Mouse (Mus musculus): ENCODE measurements around the gene Lexm. TPM values are rescaled to one million over a fixed set of nuclear protein-coding genes. Genes with fewer than 3 reads are reported as not detected.
A peak's percentile ranks its signal among the peaks of the same experiment; 100 is the strongest.

The Lexm gene
- polyA plus RNA-seq, 1 experiment from 2014 or later, result not detected

GRCm38 (mm10) chr4:106622030-106622493 lies 5.0 kb upstream of the Lexm start, which contains the start of gene Ttc22:
Gene Ttc22 (plus strand): TSS chr4:106622432.
- WGBS, result 22% methylated on average over 16 of the region's 16 CpGs
- Histone ChIP-seq H3K27me3 (peaks cover 45% of the 10 kb centered on the region), H3K27ac (no peak within 1 kb of the TSS; the same call in 1 of the 2 replicates), H3K36me3 (no peaks in the 10 kb centered on the region), H3K4me1 (peaks cover 14% of the 10 kb centered on the region), H3K4me2 (peak within 1 kb of the TSS; percentile 26; the same call in 1 of the 2 replicates), H3K4me3 (peak within 1 kb of the TSS; percentile 29), H3K9me3 (no peaks in the 10 kb centered on the region), H3K9ac (no peak within 1 kb of the TSS)
- ATAC-seq (ENCODE audit: insufficient number of reproducible peaks, low FRiP score, low TSS enrichment, low read depth), result no peak

DNA sequence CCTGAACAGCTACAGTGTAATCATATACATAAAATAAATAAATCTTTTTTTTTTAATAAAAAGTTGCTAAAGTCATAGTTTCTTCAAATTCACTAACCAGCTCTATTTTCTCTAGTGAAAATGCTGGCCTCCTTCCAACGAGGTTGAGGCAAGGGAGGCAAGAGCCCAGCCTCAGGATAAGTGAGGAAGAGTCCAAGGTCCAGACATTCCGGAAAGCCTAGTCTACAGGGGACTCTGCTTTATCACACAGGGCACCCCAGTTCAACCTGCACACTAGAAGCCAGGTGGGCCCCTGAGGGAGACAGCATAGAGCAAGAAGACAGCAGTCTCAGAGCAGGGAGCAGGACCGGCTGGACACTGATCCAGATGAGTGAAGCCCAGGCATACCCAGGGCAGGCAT lies 4.4 kb upstream of the Lexm start:
- Histone ChIP-seq H3K4me2 (no peak overlapping the region), H3K36me3 (no peaks in the 10 kb centered on the region), H3K27me3 (peaks cover 45% of the 10 kb centered on the region), H3K9me3 (no peaks in the 10 kb centered on the region), H3K4me3 (no peak overlapping the region), H3K27ac (no peak overlapping the region), H3K4me1 (peaks cover 17% of the 10 kb centered on the region), H3K9ac (no peak overlapping the region)
- WGBS, result 59% methylated on average over 3 of the region's 3 CpGs
- ATAC-seq (ENCODE audit: insufficient number of reproducible peaks, low FRiP score, low TSS enrichment, low read depth), result no peak

DNA sequence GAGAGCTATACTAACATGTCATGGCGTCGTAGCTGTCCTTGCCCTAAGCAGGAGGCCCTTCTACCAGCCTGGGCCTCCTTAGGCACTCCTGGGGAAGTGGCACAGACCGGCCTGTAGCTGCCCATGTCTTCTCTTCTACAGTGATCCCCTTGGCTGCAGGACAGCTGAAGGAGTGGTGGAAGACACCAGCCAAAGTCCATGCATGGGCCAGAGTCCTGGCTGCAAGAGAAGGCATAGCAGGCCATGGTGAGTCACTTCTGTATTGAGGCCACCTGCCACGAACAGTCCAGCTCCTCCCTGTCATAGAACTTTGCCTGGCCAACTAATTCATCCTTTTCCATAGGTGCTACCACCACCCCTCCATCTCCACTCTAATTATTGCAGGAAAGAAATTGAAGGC lies 1.9 kb upstream of the Lexm start:
- Histone ChIP-seq H3K9me3 (no peaks in the 10 kb centered on the region), H3K4me3 (no peak overlapping the region), H3K27me3 (peaks cover 28% of the 10 kb centered on the region), H3K27ac (no peak overlapping the region), H3K9ac (no peak overlapping the region), H3K4me2 (no peak overlapping the region), H3K4me1 (peaks cover 21% of the 10 kb centered on the region), H3K36me3 (no peaks in the 10 kb centered on the region)
- WGBS, result 89% methylated on average over 4 of the region's 4 CpGs
- no peak for ATAC-seq (ENCODE audit: insufficient number of reproducible peaks, low FRiP score, low TSS enrichment, low read depth)

- Histone ChIP-seq H3K36me3 (no peaks in the 10 kb centered on the region), H3K4me1 (peaks cover 10% of the 10 kb centered on the region), H3K4me2 (no peak overlapping the region), H3K4me3 (no peak overlapping the region), H3K9me3 (no peaks in the 10 kb centered on the region), H3K27ac (no peak overlapping the region), H3K27me3 (no peaks in the 10 kb centered on the region), H3K9ac (no peak overlapping the region)
- 76% methylated on average over 12 of the region's 12 CpGs for WGBS
- ATAC-seq (ENCODE audit: insufficient number of reproducible peaks, low FRiP score, low TSS enrichment, low read depth), result no peak
Observed at GRCm38 (mm10) chr4:106615637-106616036, 1.4 kb downstream of the Lexm start.

DNA sequence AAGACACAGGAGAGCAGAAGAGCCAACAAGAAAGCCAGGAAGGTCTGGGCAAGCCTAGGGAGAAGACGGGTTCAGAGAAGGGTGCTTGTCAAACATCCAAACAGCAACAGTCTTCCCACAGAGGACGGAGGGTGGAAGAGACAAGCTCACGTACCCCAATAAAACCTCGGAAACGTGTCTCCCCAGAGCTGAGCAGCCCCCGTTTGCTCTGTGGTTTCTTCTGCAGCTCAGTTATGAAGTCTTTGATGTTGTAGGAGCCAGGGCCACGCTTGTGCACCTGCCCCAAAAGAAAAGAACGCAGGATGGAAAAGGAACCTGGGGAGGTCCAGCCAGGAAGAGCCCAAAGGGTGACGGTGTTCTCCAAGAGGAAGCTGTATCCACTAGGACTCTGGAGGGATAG lies 2.2 kb downstream of the Lexm start:
- no peak overlapping the region for H3K4me2 ChIP-seq
- 69% methylated on average over 9 of the region's 9 CpGs for WGBS
- no peaks in the 10 kb centered on the region for H3K36me3 ChIP-seq
- H3K9me3 ChIP-seq, result no peaks in the 10 kb centered on the region
- no peak overlapping the region for H3K27ac ChIP-seq
- no peak overlapping the region for H3K4me3 ChIP-seq
- H3K27me3 ChIP-seq, result no peaks in the 10 kb centered on the region
- no peak for ATAC-seq (ENCODE audit: insufficient number of reproducible peaks, low FRiP score, low TSS enrichment, low read depth)
- peaks cover 10% of the 10 kb centered on the region for H3K4me1 ChIP-seq
- no peak overlapping the region for H3K9ac ChIP-seq

DNA sequence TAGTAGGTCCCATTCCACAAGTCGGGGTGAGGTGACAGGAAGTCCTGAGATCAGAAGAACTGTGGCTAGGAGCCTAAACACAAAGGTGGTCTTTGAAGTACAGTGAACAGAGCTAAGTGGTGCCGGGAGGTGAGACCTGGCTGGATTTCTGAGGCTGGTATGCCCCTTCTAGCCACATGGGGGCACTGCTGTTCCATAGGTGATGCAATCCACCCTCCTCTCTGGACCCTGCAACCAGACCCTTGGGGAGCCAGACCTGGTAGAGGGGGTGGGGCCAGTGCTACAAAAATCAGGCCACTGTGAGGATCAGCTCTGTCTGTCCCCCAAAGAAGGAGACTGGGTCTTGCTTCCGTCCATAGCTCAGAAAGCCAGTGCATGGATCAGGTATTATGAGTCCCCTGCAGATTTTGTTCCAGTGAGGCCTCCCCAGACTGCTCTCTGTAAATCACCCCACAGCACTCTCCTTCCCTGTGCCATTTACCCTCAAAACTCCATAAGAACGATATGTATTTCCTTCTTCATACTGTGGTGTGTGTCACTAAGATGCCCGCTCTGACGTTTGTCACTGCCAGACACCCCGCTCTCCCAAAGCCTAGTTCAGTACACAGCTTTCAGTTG lies 2.8 kb downstream of the Lexm start:
- Histone ChIP-seq H3K27me3 (no peaks in the 10 kb centered on the region), H3K27ac (no peak overlapping the region), H3K4me3 (no peak overlapping the region), H3K4me2 (no peak overlapping the region), H3K36me3 (no peaks in the 10 kb centered on the region), H3K9me3 (no peaks in the 10 kb centered on the region), H3K4me1 (peaks cover 10% of the 10 kb centered on the region), H3K9ac (no peak overlapping the region)
- peak; percentile 30; the same call in 1 of the 2 replicates for ATAC-seq (ENCODE audit: insufficient number of reproducible peaks, low FRiP score, low TSS enrichment, low read depth)
- WGBS, result 42% methylated on average over 7 of the region's 7 CpGs

GRCm38 (mm10) chr4:106613560-106613959 lies 3.5 kb downstream of the Lexm start:
- Histone ChIP-seq H3K4me1 (peaks cover 10% of the 10 kb centered on the region), H3K27ac (no peak overlapping the region), H3K27me3 (no peaks in the 10 kb centered on the region), H3K36me3 (no peaks in the 10 kb centered on the region), H3K9me3 (no peaks in the 10 kb centered on the region), H3K9ac (no peak overlapping the region), H3K4me3 (no peak overlapping the region), H3K4me2 (no peak overlapping the region)
- 77% methylated on average over 3 of the region's 3 CpGs for WGBS
- ATAC-seq (ENCODE audit: insufficient number of reproducible peaks, low FRiP score, low TSS enrichment, low read depth), result no peak

- no peak overlapping the region for H3K9ac ChIP-seq
- 75% methylated on average over 8 of the region's 8 CpGs for WGBS
- H3K27ac ChIP-seq, result no peak overlapping the region
- no peaks in the 10 kb centered on the region for H3K27me3 ChIP-seq
- no peaks in the 10 kb centered on the region for H3K36me3 ChIP-seq
- H3K9me3 ChIP-seq, result no peaks in the 10 kb centered on the region
- no peak overlapping the region for H3K4me2 ChIP-seq
- peaks cover 10% of the 10 kb centered on the region for H3K4me1 ChIP-seq
- no peak for ATAC-seq (ENCODE audit: insufficient number of reproducible peaks, low FRiP score, low TSS enrichment, low read depth)
- no peak overlapping the region for H3K4me3 ChIP-seq
Observed at GRCm38 (mm10) chr4:106613105-106613504, 3.9 kb downstream of the Lexm start.

GRCm38 (mm10) chr4:106607905-106608304 lies 9.1 kb downstream of the Lexm start:
- H3K4me2 ChIP-seq, result no peak overlapping the region
- H3K27ac ChIP-seq, result no peak overlapping the region
- H3K4me3 ChIP-seq, result no peak overlapping the region
- H3K27me3 ChIP-seq, result no peaks in the 10 kb centered on the region
- H3K9ac ChIP-seq, result no peak overlapping the region
- no peak for ATAC-seq (ENCODE audit: insufficient number of reproducible peaks, low FRiP score, low TSS enrichment, low read depth)
- WGBS, result 76% methylated on average over 1 of the region's 1 CpGs
- H3K36me3 ChIP-seq, result no peaks in the 10 kb centered on the region
- no peaks in the 10 kb centered on the region for H3K9me3 ChIP-seq
- H3K4me1 ChIP-seq, result peaks cover 6% of the 10 kb centered on the region; the same call in 1 of the 2 replicates

DNA sequence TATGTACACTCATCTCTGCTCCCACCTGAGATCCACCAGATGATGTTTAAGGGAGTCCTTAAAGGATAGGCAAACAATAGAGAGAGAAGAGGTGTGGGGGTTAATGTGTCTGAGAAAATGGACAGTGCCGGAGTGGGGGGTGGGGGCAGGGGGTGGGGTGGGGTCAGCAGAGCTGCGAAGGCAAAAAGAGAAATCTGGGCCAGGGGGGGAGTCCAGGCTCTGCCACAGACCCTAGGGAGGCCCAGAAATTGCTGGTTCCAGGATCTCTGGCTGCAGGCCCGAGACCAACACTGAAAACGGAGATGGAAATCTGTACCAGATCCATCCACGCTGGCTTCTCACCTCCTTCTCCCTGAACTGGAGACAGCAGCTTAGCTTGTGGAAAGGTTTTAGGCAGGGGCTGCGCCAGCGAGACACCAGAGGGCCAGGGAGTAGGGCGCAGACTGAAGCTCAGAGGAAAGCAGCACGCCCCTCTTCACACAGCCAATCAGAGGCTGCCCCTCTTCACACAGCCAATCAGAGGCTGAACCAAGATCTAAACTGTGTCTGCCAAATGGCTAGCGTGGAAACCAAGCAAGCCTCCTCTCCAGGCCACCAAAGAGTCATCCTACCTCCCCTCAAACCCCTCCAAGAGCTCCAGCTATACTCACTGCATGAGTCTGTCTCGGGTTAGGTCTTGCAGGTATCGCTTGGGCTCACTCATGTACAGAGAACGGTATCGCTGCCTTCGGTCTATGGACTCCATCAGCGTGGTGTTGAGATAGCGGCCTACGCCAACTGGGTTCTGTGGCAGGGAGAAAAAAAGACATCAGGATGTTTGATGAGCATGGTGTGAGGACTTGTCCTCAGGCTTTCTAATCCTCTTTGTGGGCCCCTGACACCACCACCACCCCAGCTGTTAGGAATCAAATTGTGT lies 10.1 kb downstream of the Lexm start:
- Histone ChIP-seq H3K9me3 (no peaks in the 10 kb centered on the region), H3K4me1 (peaks cover 6% of the 10 kb centered on the region; the same call in 1 of the 2 replicates), H3K27ac (no peak overlapping the region), H3K27me3 (no peaks in the 10 kb centered on the region), H3K4me2 (peak overlapping the region; percentile 28), H3K4me3 (peak overlapping the region; percentile 14; the same call in 1 of the 2 replicates), H3K36me3 (no peaks in the 10 kb centered on the region), H3K9ac (no peak overlapping the region)
- peak; percentile 74; the same call in 1 of the 2 replicates for ATAC-seq (ENCODE audit: insufficient number of reproducible peaks, low FRiP score, low TSS enrichment, low read depth)
- WGBS, result 39% methylated on average over 18 of the region's 18 CpGs

DNA sequence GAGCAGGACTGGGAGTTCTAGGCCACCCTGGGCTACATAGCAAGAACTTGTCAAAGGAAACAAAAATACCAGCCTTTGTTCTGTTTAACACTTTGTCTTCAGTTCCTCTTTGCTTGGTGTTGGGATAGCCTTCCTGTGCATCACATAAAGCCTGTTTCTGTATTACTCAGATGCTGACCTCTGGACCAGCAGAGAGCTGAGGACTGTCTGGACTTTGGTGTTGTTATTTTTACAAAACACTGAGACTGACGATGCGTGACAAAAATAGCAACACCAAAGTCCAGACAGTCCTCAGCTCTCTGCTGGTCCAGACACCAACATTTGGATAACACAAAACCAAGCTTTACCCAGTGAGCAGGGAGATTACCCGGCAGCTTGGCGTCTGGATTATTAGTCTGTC lies 16.3 kb downstream of the Lexm start:
- H3K9ac ChIP-seq, result no peak overlapping the region
- H3K4me2 ChIP-seq, result no peak overlapping the region
- no peaks in the 10 kb centered on the region for H3K9me3 ChIP-seq
- ATAC-seq (ENCODE audit: insufficient number of reproducible peaks, low FRiP score, low TSS enrichment, low read depth), result no peak
- no peak overlapping the region for H3K27ac ChIP-seq
- no peaks in the 10 kb centered on the region for H3K4me1 ChIP-seq
- H3K27me3 ChIP-seq, result no peaks in the 10 kb centered on the region
- no peaks in the 10 kb centered on the region for H3K36me3 ChIP-seq
- 75% methylated on average over 4 of the region's 4 CpGs for WGBS
- no peak overlapping the region for H3K4me3 ChIP-seq

GRCm38 (mm10) chr4:106599415-106599814 lies 17.6 kb downstream of the Lexm start:
- no peak for ATAC-seq (ENCODE audit: insufficient number of reproducible peaks, low FRiP score, low TSS enrichment, low read depth)
- 32% methylated on average over 1 of the region's 1 CpGs for WGBS
- H3K4me2 ChIP-seq, result no peak overlapping the region
- no peak overlapping the region for H3K27ac ChIP-seq
- no peaks in the 10 kb centered on the region for H3K27me3 ChIP-seq
- no peaks in the 10 kb centered on the region for H3K36me3 ChIP-seq
- no peak overlapping the region for H3K9ac ChIP-seq
- H3K4me1 ChIP-seq, result no peaks in the 10 kb centered on the region
- no peak overlapping the region for H3K4me3 ChIP-seq
- no peaks in the 10 kb centered on the region for H3K9me3 ChIP-seq
